In genomic region chr1:83746036-83746435, GRCm38 (mm10) we compare ENCODE assay signal across 8 mouse cellular contexts.
DNase-seq lines count a peak whose midpoint lies in the region; ATAC-seq and TF ChIP-seq lines count a peak whose summit lies in the region.

No protein-coding gene starts in this region.

- H3K9ac ChIP-seq in limb, embryonic 11.5 days (ENCODE audit: low read length), result no peak overlapping the region
- H3K9ac ChIP-seq in embryonic facial prominence, embryonic 14.5 days (ENCODE audit: low read depth, low read length), result no peak overlapping the region
- no peak overlapping the region for H3K9ac ChIP-seq in kidney, postnatal 0 days (ENCODE audit: low read depth, low read length)

- peak; percentile 60; the same call in 1 of the 2 replicates for ATAC-seq in limb, embryonic 11.5 days (ENCODE audit: insufficient number of reproducible peaks, low FRiP score, low TSS enrichment, low read depth)
- peak; percentile 74 for ATAC-seq in embryonic facial prominence, embryonic 14.5 days (ENCODE audit: low read depth)
- no peak for ATAC-seq in kidney, postnatal 0 days (replicated peaks; ENCODE audit: low FRiP score, low read depth)

- no peaks in the 10 kb centered on the region for H3K9me3 ChIP-seq in limb, embryonic 11.5 days (ENCODE audit: control insufficient read depth, low read length)
- H3K9me3 ChIP-seq in limb, embryonic 10.5 days (replicated peaks), result no peaks in the 10 kb centered on the region
- no peaks in the 10 kb centered on the region for H3K9me3 ChIP-seq in embryonic facial prominence, embryonic 14.5 days (ENCODE audit: control insufficient read depth, low read length)
- H3K9me3 ChIP-seq in kidney, postnatal 0 days (replicated peaks; ENCODE audit: low read length), result no peaks in the 10 kb centered on the region

- no peaks in the 10 kb centered on the region for H3K27me3 ChIP-seq in limb, embryonic 11.5 days (ENCODE audit: control insufficient read depth, insufficient read depth, low read length)
- H3K27me3 ChIP-seq in limb, embryonic 10.5 days (ENCODE audit: low read depth, poor library complexity, severe bottlenecking), result no peaks in the 10 kb centered on the region
- H3K27me3 ChIP-seq in embryonic facial prominence, embryonic 14.5 days (replicated peaks; ENCODE audit: control insufficient read depth, insufficient read depth, low read length), result no peaks in the 10 kb centered on the region
- H3K27me3 ChIP-seq in kidney, postnatal 0 days (ENCODE audit: insufficient read depth, low read length), result no peaks in the 10 kb centered on the region

- no peak overlapping the region for H3K4me3 ChIP-seq in limb, embryonic 11.5 days (ENCODE audit: low read depth, low read length)
- H3K4me3 ChIP-seq in limb, embryonic 10.5 days, result no peak overlapping the region
- no peak overlapping the region for H3K4me3 ChIP-seq in embryonic facial prominence, embryonic 14.5 days (ENCODE audit: low read depth, low read length)
- H3K4me3 ChIP-seq in kidney, postnatal 0 days (replicated peaks; ENCODE audit: low read depth, low read length), result no peak overlapping the region

- H3K27ac ChIP-seq in limb, embryonic 11.5 days (replicated peaks; ENCODE audit: low read depth, low read length), result no peak overlapping the region
- no peak overlapping the region for H3K27ac ChIP-seq in limb, embryonic 10.5 days
- H3K27ac ChIP-seq in embryonic facial prominence, embryonic 14.5 days (replicated peaks; ENCODE audit: low read depth, low read length), result no peak overlapping the region
- H3K27ac ChIP-seq in kidney, postnatal 0 days, result no peak overlapping the region

- no peak overlapping the region for H3K4me2 ChIP-seq in limb, embryonic 11.5 days (ENCODE audit: low read depth, severe bottlenecking)
- H3K4me2 ChIP-seq in embryonic facial prominence, embryonic 14.5 days (ENCODE audit: low read depth, low read length), result no peak overlapping the region
- H3K4me2 ChIP-seq in kidney, postnatal 0 days (ENCODE audit: low read length), result no peak overlapping the region

- 36% methylated on average over 6 of the region's 6 CpGs for WGBS in limb, embryonic 11.5 days
- WGBS in limb, embryonic 10.5 days, result 41% methylated on average over 6 of the region's 6 CpGs
- 24% methylated on average over 6 of the region's 6 CpGs for WGBS in embryonic facial prominence, embryonic 14.5 days
- 21% methylated on average over 6 of the region's 6 CpGs for WGBS in kidney, postnatal 0 days

- no peaks in the 10 kb centered on the region for H3K36me3 ChIP-seq in limb, embryonic 11.5 days (ENCODE audit: control insufficient read depth, insufficient read depth, low read length)
- H3K36me3 ChIP-seq in limb, embryonic 10.5 days, result no peaks in the 10 kb centered on the region
- H3K36me3 ChIP-seq in embryonic facial prominence, embryonic 14.5 days (ENCODE audit: control insufficient read depth, insufficient read depth, low read length), result no peaks in the 10 kb centered on the region
- H3K36me3 ChIP-seq in kidney, postnatal 0 days (ENCODE audit: insufficient read depth, low read length), result no peaks in the 10 kb centered on the region

- peak; percentile 42 for DNase-seq in limb, embryonic 11.5 days (ENCODE audit: low spot score)
- DNase-seq in limb, embryonic 10.5 days (ENCODE audit: low spot score), result no peak
- DNase-seq in adrenal gland, postnatal 14 days, result peak; percentile 53
- peak; percentile 77 for DNase-seq in embryonic facial prominence, embryonic 14.5 days (ENCODE audit: low spot score)
- DNase-seq in kidney, postnatal 0 days (ENCODE audit: low spot score), result peak; percentile 80
- peak; percentile 61 for DNase-seq in lung, postnatal 36 days
- DNase-seq in spleen, adult 12 weeks (ENCODE audit: low spot score), result no peak
- no peak for DNase-seq in testis, postnatal 10 days (ENCODE audit: low spot score)

- TF ChIP-seq CTCF in kidney, postnatal 0 days (IDR thresholded peaks at IDR 0.05; ENCODE audit: low read depth), result peak; percentile 82

- no peaks in the 10 kb centered on the region for H3K4me1 ChIP-seq in limb, embryonic 11.5 days (ENCODE audit: control insufficient read depth, insufficient read depth, low read length)
- H3K4me1 ChIP-seq in limb, embryonic 10.5 days, result no peaks in the 10 kb centered on the region
- H3K4me1 ChIP-seq in embryonic facial prominence, embryonic 14.5 days (ENCODE audit: control insufficient read depth, insufficient read depth, low read length), result no peaks in the 10 kb centered on the region
- H3K4me1 ChIP-seq in kidney, postnatal 0 days (replicated peaks; ENCODE audit: insufficient read depth, low read length), result no peaks in the 10 kb centered on the region

Comparison
In these comparisons a context has a peak if more than half of its experiments do, and no peak if none do; other contexts are left out.
1. DNase-seq: peak in limb, embryonic 11.5 days (single experiment), adrenal gland, postnatal 14 days (single experiment), embryonic facial prominence, embryonic 14.5 days (single experiment), kidney, postnatal 0 days (single experiment) and lung, postnatal 36 days (single experiment); none in limb, embryonic 10.5 days (single experiment), spleen, adult 12 weeks (single experiment) and testis, postnatal 10 days (single experiment).